8 mouse cellular contexts compared by ENCODE assay signal in genomic region chr17:11092900-11093299, GRCm38 (mm10).
DNase-seq lines count a peak whose midpoint lies in the region; ATAC-seq and TF ChIP-seq lines count a peak whose summit lies in the region.

No protein-coding gene starts in this region.

- 6% methylated on average over 6 of the region's 6 CpGs for WGBS in hindbrain, embryonic 11.5 days
- WGBS in hindbrain, postnatal 0 days = 21% methylated on average over 6 of the region's 6 CpGs
- WGBS in neural tube, embryonic 11.5 days = 15% methylated on average over 6 of the region's 6 CpGs

- no peaks in the 10 kb centered on the region for H3K27me3 ChIP-seq in hindbrain, embryonic 11.5 days (ENCODE audit: control insufficient read depth, insufficient read depth, low read length)
- no peaks in the 10 kb centered on the region for H3K27me3 ChIP-seq in hindbrain, postnatal 0 days (ENCODE audit: insufficient read depth, low read length)
- no peaks in the 10 kb centered on the region for H3K27me3 ChIP-seq in neural tube, embryonic 11.5 days (ENCODE audit: control insufficient read depth, insufficient read depth, low read length)

- DNase-seq in hindbrain, embryonic 11.5 days (ENCODE audit: low spot score) = peak; percentile 49
- DNase-seq in hindbrain, postnatal 0 days (ENCODE audit: low spot score) = no peak
- DNase-seq in ZHBTc4 (ENCODE audit: low read depth, low spot score) (peak; percentile 93), MN1 (ENCODE audit: low spot score) (no peak)
- DNase-seq in forelimb bud, embryonic 11.5 days (ENCODE audit: low read depth, low spot score) = peak; percentile 74
- DNase-seq in kidney, postnatal 36 days = peak; percentile 17 to 22
- peak; percentile 64 for DNase-seq in neural tube, embryonic 11.5 days (ENCODE audit: low spot score)
- no peak for DNase-seq in c-Kit-positive CD71-positive TER-119-positive erythroid progenitor cells, embryonic 14.5 days (ENCODE audit: low spot score)

- ATAC-seq in hindbrain, embryonic 11.5 days (ENCODE audit: low FRiP score) = 0 out of 2 replicates have a peak, but pooled peaks have one; percentile 35
- ATAC-seq in hindbrain, postnatal 0 days = no peak
- ATAC-seq in neural tube, embryonic 11.5 days (ENCODE audit: insufficient read depth, low FRiP score, low TSS enrichment) = no peak

- no peak overlapping the region for H3K4me3 ChIP-seq in hindbrain, embryonic 11.5 days (ENCODE audit: low read depth, low read length)
- H3K4me3 ChIP-seq in hindbrain, postnatal 0 days (ENCODE audit: low read length) = no peak overlapping the region
- H3K4me3 ChIP-seq in neural tube, embryonic 11.5 days (ENCODE audit: low read depth, low read length) = no peak overlapping the region

- H3K9me3 ChIP-seq in hindbrain, embryonic 11.5 days (ENCODE audit: control insufficient read depth, low read length) = no peaks in the 10 kb centered on the region
- H3K9me3 ChIP-seq in hindbrain, postnatal 0 days (ENCODE audit: low read length) = 0 out of 2 replicates have a peak, but pooled peaks cover 3% of the 10 kb centered on the region
- H3K9me3 ChIP-seq in neural tube, embryonic 11.5 days (ENCODE audit: control insufficient read depth, low read length) = no peaks in the 10 kb centered on the region

- no peak overlapping the region for H3K27ac ChIP-seq in hindbrain, embryonic 11.5 days (ENCODE audit: low read depth, low read length)
- H3K27ac ChIP-seq in hindbrain, postnatal 0 days = no peak overlapping the region
- no peak overlapping the region for H3K27ac ChIP-seq in neural tube, embryonic 11.5 days (ENCODE audit: low read depth, low read length)

- no peak overlapping the region for H3K4me2 ChIP-seq in hindbrain, embryonic 11.5 days (replicated peaks; ENCODE audit: low read depth, low read length)
- H3K4me2 ChIP-seq in hindbrain, postnatal 0 days (ENCODE audit: low read depth, low read length) = no peak overlapping the region
- H3K4me2 ChIP-seq in neural tube, embryonic 11.5 days (ENCODE audit: low read depth) = no peak overlapping the region

- H3K4me1 ChIP-seq in hindbrain, embryonic 11.5 days (replicated peaks; ENCODE audit: control insufficient read depth, insufficient read depth, low read length) = no peaks in the 10 kb centered on the region
- H3K4me1 ChIP-seq in hindbrain, postnatal 0 days (ENCODE audit: insufficient read depth, low read length) = 0 out of 2 replicates have a peak, but pooled peaks cover under 1% of the 10 kb centered on the region
- H3K4me1 ChIP-seq in neural tube, embryonic 11.5 days (ENCODE audit: control insufficient read depth, insufficient read depth, low read length) = no peaks in the 10 kb centered on the region

- H3K36me3 ChIP-seq in hindbrain, embryonic 11.5 days (ENCODE audit: control insufficient read depth, insufficient read depth, low read length) = no peaks in the 10 kb centered on the region
- no peaks in the 10 kb centered on the region for H3K36me3 ChIP-seq in hindbrain, postnatal 0 days (ENCODE audit: insufficient read depth, low read length)
- H3K36me3 ChIP-seq in neural tube, embryonic 11.5 days (ENCODE audit: control insufficient read depth, insufficient read depth, low read length) = no peaks in the 10 kb centered on the region

- no peak for TF ChIP-seq CTCF in hindbrain, postnatal 0 days (IDR thresholded peaks at IDR 0.05; ENCODE audit: low read depth)

- no peak overlapping the region for H3K9ac ChIP-seq in hindbrain, embryonic 11.5 days (ENCODE audit: low read depth, low read length)
- no peak overlapping the region for H3K9ac ChIP-seq in hindbrain, postnatal 0 days (replicated peaks; ENCODE audit: low read length)
- no peak overlapping the region for H3K9ac ChIP-seq in neural tube, embryonic 11.5 days (ENCODE audit: low read length)

Comparison
In these comparisons a context has a peak if more than half of its experiments do, and no peak if none do; other contexts are left out.
1. DNase-seq: peak in hindbrain, embryonic 11.5 days (single experiment), ZHBTc4 (single experiment), forelimb bud, embryonic 11.5 days (single experiment), kidney, postnatal 36 days (2 of 2) and neural tube, embryonic 11.5 days (single experiment); none in hindbrain, postnatal 0 days (single experiment), c-Kit-positive CD71-positive TER-119-positive erythroid progenitor cells, embryonic 14.5 days (single experiment) and MN1 (single experiment).